Mouse (Mus musculus): ENCODE data around the gene 2410137M14Rik. TPM values are rescaled to one million over a fixed set of nuclear protein-coding genes. Genes with fewer than 3 reads are reported as not detected.

Gene 2410137M14Rik
- polyA plus RNA-seq, 1 experiment from 2014 or later: 0.57 TPM

GRCm38 (mm10) chr17:37009460-37010042 lies 28.5 kb upstream of the 2410137M14Rik start:
- Histone ChIP-seq H3K9me3 (no peaks in the 10 kb centered on the region), H3K4me1 (replicated peaks) (peaks cover 21% of the 10 kb centered on the region), H3K27me3 (no peaks in the 10 kb centered on the region), H3K36me3 (peaks cover 75% of the 10 kb centered on the region), H3K4me2 (replicated peaks) (no peak overlapping the region), H3K9ac (replicated peaks) (no peak overlapping the region), H3K4me3 (replicated peaks) (no peak overlapping the region), H3K27ac (no peak overlapping the region)
- no peak for ATAC-seq
- WGBS: 97% methylated on average over 17 of the region's 17 CpGs

GRCm38 (mm10) chr17:37008161-37008560 lies 27.1 kb upstream of the 2410137M14Rik start:
- peaks cover 79% of the 10 kb centered on the region for H3K36me3 ChIP-seq
- no peak for ATAC-seq
- no peaks in the 10 kb centered on the region for H3K9me3 ChIP-seq
- no peak overlapping the region for H3K9ac ChIP-seq (replicated peaks)
- WGBS: 93% methylated on average over 6 of the region's 6 CpGs
- H3K27me3 ChIP-seq: no peaks in the 10 kb centered on the region
- peaks cover 32% of the 10 kb centered on the region for H3K4me1 ChIP-seq (replicated peaks)
- H3K4me2 ChIP-seq (replicated peaks): no peak overlapping the region
- H3K27ac ChIP-seq: no peak overlapping the region
- H3K4me3 ChIP-seq (replicated peaks): no peak overlapping the region

GRCm38 (mm10) chr17:37003366-37003765 lies 22.3 kb upstream of the 2410137M14Rik start:
- peaks cover 19% of the 10 kb centered on the region for H3K4me1 ChIP-seq (replicated peaks)
- H3K27me3 ChIP-seq: no peaks in the 10 kb centered on the region
- no peaks in the 10 kb centered on the region for H3K9me3 ChIP-seq
- H3K4me2 ChIP-seq (replicated peaks): peak overlapping the region; percentile 66
- no peak; the same call in 1 of the 2 replicates for ATAC-seq
- 22% methylated on average over 4 of the region's 4 CpGs for WGBS
- H3K9ac ChIP-seq (replicated peaks): peak overlapping the region; percentile 96
- peak overlapping the region; percentile 84 for H3K4me3 ChIP-seq (replicated peaks)
- H3K36me3 ChIP-seq: peaks cover 39% of the 10 kb centered on the region
- peak overlapping the region; percentile 96 for H3K27ac ChIP-seq

GRCm38 (mm10) chr17:37002364-37003330 lies 21.6 kb upstream of the 2410137M14Rik start:
- ATAC-seq: peak; percentile 87
- H3K27me3 ChIP-seq: no peaks in the 10 kb centered on the region
- H3K36me3 ChIP-seq: peaks cover 32% of the 10 kb centered on the region
- peak overlapping the region; percentile 96 for H3K9ac ChIP-seq (replicated peaks)
- H3K4me3 ChIP-seq (replicated peaks): peak overlapping the region; percentile 84
- H3K4me2 ChIP-seq (replicated peaks): peak overlapping the region; percentile 66
- peak overlapping the region; percentile 96 for H3K27ac ChIP-seq
- peaks cover 19% of the 10 kb centered on the region for H3K4me1 ChIP-seq (replicated peaks)
- under 1% methylated on average over 49 of the region's 49 CpGs for WGBS
- no peaks in the 10 kb centered on the region for H3K9me3 ChIP-seq

GRCm38 (mm10) chr17:37000863-37001262 lies 19.8 kb upstream of the 2410137M14Rik start, which contains the start of gene Zfp57:
TSS of gene Zfp57 (plus strand) at chr17:37001163.
- H3K4me1 ChIP-seq (replicated peaks): peaks cover 19% of the 10 kb centered on the region
- peak within 1 kb of the TSS; percentile 84 for H3K4me3 ChIP-seq (replicated peaks)
- no peak within 1 kb of the TSS for H3K9ac ChIP-seq (replicated peaks)
- peaks cover 15% of the 10 kb centered on the region for H3K36me3 ChIP-seq
- no peaks in the 10 kb centered on the region for H3K9me3 ChIP-seq
- 97% methylated on average over 7 of the region's 7 CpGs for WGBS
- no peaks in the 10 kb centered on the region for H3K27me3 ChIP-seq
- peak within 1 kb of the TSS; percentile 66 for H3K4me2 ChIP-seq (replicated peaks)
- no peak for ATAC-seq
- H3K27ac ChIP-seq: peak within 1 kb of the TSS; percentile 96; the same call in 1 of the 2 replicates

- no peak overlapping the region for H3K9ac ChIP-seq (replicated peaks)
- H3K4me1 ChIP-seq (replicated peaks): no peaks in the 10 kb centered on the region; the same call in 1 of the 2 replicates
- no peak overlapping the region for H3K4me3 ChIP-seq (replicated peaks)
- H3K9me3 ChIP-seq: no peaks in the 10 kb centered on the region
- WGBS: 83% methylated on average over 2 of the region's 2 CpGs
- no peaks in the 10 kb centered on the region for H3K36me3 ChIP-seq
- H3K27me3 ChIP-seq: no peaks in the 10 kb centered on the region
- H3K27ac ChIP-seq: no peak overlapping the region
- no peak overlapping the region for H3K4me2 ChIP-seq (replicated peaks)
- no peak for ATAC-seq
Measured at GRCm38 (mm10) chr17:36998477-36998876, 17.4 kb upstream of the 2410137M14Rik start.

- Histone ChIP-seq H3K9me3 (no peaks in the 10 kb centered on the region), H3K36me3 (no peaks in the 10 kb centered on the region), H3K27me3 (no peaks in the 10 kb centered on the region), H3K9ac (replicated peaks) (no peak overlapping the region), H3K4me1 (replicated peaks) (no peaks in the 10 kb centered on the region), H3K27ac (no peak overlapping the region), H3K4me2 (replicated peaks) (no peak overlapping the region), H3K4me3 (replicated peaks) (no peak overlapping the region)
- ATAC-seq: peak; percentile 53
- 29% methylated on average over 7 of the region's 7 CpGs for WGBS
Measured at GRCm38 (mm10) chr17:36997033-36997735, 16.1 kb upstream of the 2410137M14Rik start.

GRCm38 (mm10) chr17:36995448-36995847 lies 14.4 kb upstream of the 2410137M14Rik start:
- Histone ChIP-seq H3K4me1 (replicated peaks) (no peaks in the 10 kb centered on the region), H3K4me2 (replicated peaks) (no peak overlapping the region), H3K9ac (replicated peaks) (no peak overlapping the region), H3K36me3 (no peaks in the 10 kb centered on the region), H3K9me3 (no peaks in the 10 kb centered on the region), H3K27me3 (no peaks in the 10 kb centered on the region), H3K4me3 (replicated peaks) (no peak overlapping the region), H3K27ac (no peak overlapping the region)
- ATAC-seq: no peak
- WGBS: 37% methylated on average over 3 of the region's 3 CpGs

GRCm38 (mm10) chr17:36994528-36994927 lies 13.5 kb upstream of the 2410137M14Rik start:
- no peak for ATAC-seq
- Histone ChIP-seq H3K4me1 (replicated peaks) (no peaks in the 10 kb centered on the region), H3K36me3 (no peaks in the 10 kb centered on the region), H3K9ac (replicated peaks) (no peak overlapping the region), H3K27me3 (peaks cover 3% of the 10 kb centered on the region), H3K27ac (no peak overlapping the region), H3K4me2 (replicated peaks) (no peak overlapping the region), H3K9me3 (no peaks in the 10 kb centered on the region), H3K4me3 (replicated peaks) (no peak overlapping the region)
- WGBS: 96% methylated on average over 2 of the region's 2 CpGs

GRCm38 (mm10) chr17:36993770-36994325 lies 12.8 kb upstream of the 2410137M14Rik start:
- Histone ChIP-seq H3K4me2 (replicated peaks) (no peak overlapping the region), H3K27ac (no peak overlapping the region), H3K36me3 (no peaks in the 10 kb centered on the region), H3K4me3 (replicated peaks) (no peak overlapping the region), H3K4me1 (replicated peaks) (no peaks in the 10 kb centered on the region), H3K9me3 (no peaks in the 10 kb centered on the region), H3K9ac (replicated peaks) (no peak overlapping the region), H3K27me3 (peaks cover 10% of the 10 kb centered on the region)
- 85% methylated on average over 4 of the region's 4 CpGs for WGBS
- no peak for ATAC-seq

GRCm38 (mm10) chr17:36992336-36993104 lies 11.5 kb upstream of the 2410137M14Rik start:
- no peaks in the 10 kb centered on the region; the same call in 1 of the 2 replicates for H3K4me1 ChIP-seq (replicated peaks)
- no peak overlapping the region for H3K4me3 ChIP-seq (replicated peaks)
- no peaks in the 10 kb centered on the region for H3K9me3 ChIP-seq
- no peak overlapping the region for H3K9ac ChIP-seq (replicated peaks)
- no peak for ATAC-seq
- 86% methylated on average over 3 of the region's 3 CpGs for WGBS
- peaks cover 24% of the 10 kb centered on the region for H3K27me3 ChIP-seq
- H3K27ac ChIP-seq: no peak overlapping the region
- H3K36me3 ChIP-seq: no peaks in the 10 kb centered on the region
- no peak overlapping the region for H3K4me2 ChIP-seq (replicated peaks)

Measured in midbrain, embryonic 13.5 days (tissue).